Mouse (Mus musculus) midbrain, embryonic 13.5 days (tissue): ENCODE results near the gene H2al1h. TPM values are rescaled to one million over a fixed set of nuclear protein-coding genes. Genes with fewer than 3 reads are reported as not detected.
"Not testable (repeated sequence)": the region's sequence is repeated elsewhere in the genome, so short reads cannot be mapped to it uniquely, and the experiment has no call there.

Source experiments
- ATAC-seq: fragments of 200-750 bp; cut with Nextera tagmentation; 2 replicates; pipeline ENCODE4 v1.8.0; 2017; ENCODE audit warnings: mild to moderate bottlenecking, moderate TSS enrichment, moderate library complexity
- H3K27ac ChIP-seq: fragments of 300-500 bp; sonication (generic); 2 replicates; pipeline ENCODE4 v1.5.1; 2015; ENCODE audit warnings: inconsistent platforms, mild to moderate bottlenecking, moderate library complexity
- H3K27me3 ChIP-seq: fragments of 300-500 bp; sonication (generic); 2 replicates; pipeline ENCODE4 v1.6.1; 2015; ENCODE audit warnings: mild to moderate bottlenecking, inconsistent platforms
- H3K36me3 ChIP-seq: fragments of 300-500 bp; sonication (generic); 2 replicates; pipeline ENCODE4 v1.6.1; 2015; ENCODE audit warnings: mild to moderate bottlenecking, inconsistent platforms
- H3K4me1 ChIP-seq: fragments of 300-500 bp; sonication (generic); replicated peaks from 2 replicates; pipeline ENCODE4 v1.6.1; 2015; ENCODE audit warnings: inconsistent platforms
- H3K4me2 ChIP-seq: fragments of 300-500 bp; sonication (generic); replicated peaks from 2 replicates; pipeline ENCODE4 v1.6.1; 2015; ENCODE audit warnings: moderate library complexity, mild to moderate bottlenecking, inconsistent platforms
- H3K4me3 ChIP-seq: fragments of 300-500 bp; sonication (generic); replicated peaks from 2 replicates; pipeline ENCODE4 v1.5.1; 2015; ENCODE audit warnings: mild to moderate bottlenecking, inconsistent platforms
- H3K9ac ChIP-seq: fragments of 300-500 bp; sonication (generic); replicated peaks from 2 replicates; pipeline ENCODE4 v1.6.1; 2015; ENCODE audit warnings: mild to moderate bottlenecking, inconsistent platforms
- H3K9me3 ChIP-seq: fragments of 300-500 bp; sonication (generic); 2 replicates; pipeline ENCODE4 v1.6.1; 2016; ENCODE audit warnings: mild to moderate bottlenecking, inconsistent platforms
- WGBS: fragments of 180-500 bp; shearing (Covaris S2); methylation state at CpG from one replicate; pipeline ENCODE4 v1.1.7; 2015; 5-methylcytosine and 5-hydroxymethylcytosine counted together
- polyA plus RNA-seq: library from polyadenylated mRNA; unstranded; fragments of >200 nt; fragmentation: Nextera tagmentation; extraction: Ambion mirVana; gene quantifications from 2 replicates; pipeline ENCODE4 v1.2.1, GENCODE M21; 2015

Gene H2al1h
- not detected in 2 replicates for polyA plus RNA-seq

DNA sequence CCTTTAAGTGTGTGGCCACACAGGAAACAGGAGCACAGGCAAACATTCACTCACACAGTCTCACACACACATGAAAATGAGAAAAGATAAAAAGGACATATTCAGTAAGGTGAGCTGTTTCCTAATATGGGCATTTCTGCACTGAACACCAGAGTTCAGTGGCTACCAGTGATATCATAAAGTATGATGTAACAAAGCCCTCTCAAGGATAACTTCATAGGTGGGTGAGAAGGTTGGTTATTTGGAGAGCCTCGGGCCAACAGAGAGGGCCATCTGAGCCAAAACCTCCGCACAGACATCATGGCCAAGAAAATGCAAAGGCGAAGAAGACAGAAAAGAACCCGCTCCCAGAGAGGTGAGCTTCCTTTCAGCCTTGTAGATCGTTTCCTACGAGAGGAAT, at the start of gene H2al1h:
Gene H2al1h, plus strand, starts transcription at position 301 of the 400 bp plus-strand sequence.
- no CpG with 5 or more reads among the region's 6 CpGs for WGBS
- H3K27me3 ChIP-seq, H3K27ac ChIP-seq, H3K9me3 ChIP-seq, H3K4me1 ChIP-seq, H3K4me3 ChIP-seq, H3K36me3 ChIP-seq, ATAC-seq, H3K4me2 ChIP-seq, H3K9ac ChIP-seq: not testable (repeated sequence)

DNA sequence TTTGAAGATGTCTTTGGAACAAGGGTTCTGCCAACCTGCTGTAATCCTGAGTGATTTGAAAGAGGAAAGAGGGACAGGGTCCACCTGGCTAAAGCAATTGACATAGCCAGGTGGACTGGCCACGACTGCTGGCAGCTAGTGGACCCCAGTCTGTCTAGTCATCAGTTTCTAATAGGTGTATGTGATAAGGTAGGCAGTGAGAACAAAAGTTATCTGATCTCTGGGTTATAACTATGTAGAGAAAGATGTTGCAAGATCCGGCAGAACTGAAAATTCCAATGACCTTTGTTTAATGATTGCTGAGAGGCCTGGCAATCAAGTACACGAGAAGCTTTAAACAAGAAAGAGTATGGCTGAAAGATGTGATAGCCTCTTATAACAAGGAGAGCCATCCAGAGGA, 48.1 kb upstream of the H2al1h start:
- ATAC-seq: no peak
- 87% methylated on average over 3 of the region's 3 CpGs for WGBS
- Histone ChIP-seq H3K9me3 (no peaks in the 10 kb centered on the region), H3K36me3 (no peaks in the 10 kb centered on the region), H3K27ac (no peak overlapping the region), H3K4me1 (no peaks in the 10 kb centered on the region), H3K9ac (no peak overlapping the region), H3K27me3 (peaks cover 4% of the 10 kb centered on the region; the same call in 1 of the 2 replicates), H3K4me2 (no peak overlapping the region), H3K4me3 (no peak overlapping the region)

DNA sequence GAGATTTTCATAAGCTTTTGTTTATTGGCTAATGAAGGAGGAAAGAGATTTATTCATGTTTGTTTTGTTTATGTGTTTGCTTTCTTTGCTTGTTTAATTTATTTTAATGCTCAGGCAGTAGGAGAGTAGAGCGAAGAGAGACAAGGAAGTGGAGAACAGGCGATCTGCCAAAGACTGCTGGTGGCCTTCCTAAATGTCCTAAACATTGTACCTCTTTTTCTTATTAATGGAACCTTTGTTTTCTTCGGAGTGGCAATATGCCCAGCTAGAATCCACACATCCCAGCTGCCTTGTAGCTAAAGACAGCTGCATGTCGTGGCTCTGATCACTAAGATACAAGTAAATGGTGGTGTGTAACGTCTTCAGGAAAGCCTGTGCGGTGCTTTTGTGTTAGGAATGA, 44.2 kb upstream of the H2al1h start:
- WGBS: 86% methylated on average over 6 of the region's 6 CpGs
- Histone ChIP-seq H3K4me1 (no peaks in the 10 kb centered on the region), H3K9ac (no peak overlapping the region), H3K27me3 (peaks cover 4% of the 10 kb centered on the region; the same call in 1 of the 2 replicates), H3K27ac (no peak overlapping the region), H3K9me3 (no peaks in the 10 kb centered on the region), H3K36me3 (no peaks in the 10 kb centered on the region), H3K4me2 (no peak overlapping the region), H3K4me3 (no peak overlapping the region)
- ATAC-seq: no peak

DNA sequence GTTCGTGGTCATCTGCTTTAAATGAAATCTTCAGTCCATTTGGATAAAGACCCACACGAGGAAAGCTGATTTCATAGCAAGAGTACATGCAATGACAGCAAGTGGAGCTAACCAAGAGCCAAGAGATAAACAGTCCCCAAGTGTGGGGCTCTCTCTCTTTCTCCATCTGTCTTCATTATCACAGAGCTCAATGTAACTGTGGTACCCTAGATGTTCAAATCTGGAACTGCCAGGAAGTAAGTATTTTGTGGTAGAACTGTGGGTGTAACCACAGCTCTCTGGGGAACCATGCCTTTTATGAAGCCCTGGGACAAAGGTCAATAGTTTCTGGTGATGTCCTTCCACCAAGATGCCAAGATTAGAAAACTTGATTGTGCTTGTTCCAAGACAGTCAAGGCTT, 40.6 kb upstream of the H2al1h start:
- Histone ChIP-seq H3K4me1 (no peaks in the 10 kb centered on the region), H3K4me3 (no peak overlapping the region), H3K9ac (no peak overlapping the region), H3K9me3 (no peaks in the 10 kb centered on the region), H3K36me3 (no peaks in the 10 kb centered on the region), H3K4me2 (no peak overlapping the region), H3K27me3 (peaks cover 4% of the 10 kb centered on the region; the same call in 1 of the 2 replicates), H3K27ac (no peak overlapping the region)
- 75% methylated on average over 2 of the region's 2 CpGs for WGBS
- ATAC-seq: no peak

DNA sequence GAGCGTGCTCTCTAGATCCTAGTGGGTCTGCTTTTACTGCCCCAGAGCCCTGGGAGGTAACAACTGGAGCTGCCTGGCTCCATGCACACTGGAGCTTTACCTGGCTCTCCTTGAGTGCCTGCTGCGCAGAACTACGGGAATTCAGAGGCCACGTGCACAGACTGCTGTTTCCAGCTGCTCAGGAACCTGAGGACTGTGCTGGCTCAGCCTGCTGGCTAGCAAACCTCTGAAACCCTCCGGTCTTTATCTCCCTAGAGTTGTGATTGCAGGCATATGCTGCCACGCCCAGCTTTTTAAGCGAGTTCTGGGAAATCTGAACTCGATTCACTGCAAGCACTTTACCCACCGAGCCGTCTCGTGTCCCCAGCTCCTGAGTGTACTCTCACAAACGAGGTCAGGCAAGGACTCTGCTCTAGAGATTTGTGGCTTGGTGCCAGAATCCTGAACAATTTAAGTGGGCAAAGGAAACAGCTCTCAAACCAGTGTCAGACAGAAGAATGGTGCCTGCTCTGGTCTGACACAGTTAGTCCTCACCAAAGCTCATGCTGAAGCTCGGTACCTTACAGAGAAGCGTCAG, 32.9 kb upstream of the H2al1h start:
- H3K27me3 ChIP-seq: no peaks in the 10 kb centered on the region; the same call in 1 of the 2 replicates
- no peak overlapping the region for H3K4me2 ChIP-seq
- no peaks in the 10 kb centered on the region for H3K36me3 ChIP-seq
- H3K27ac ChIP-seq: no peak overlapping the region
- no peak overlapping the region for H3K4me3 ChIP-seq
- WGBS: 82% methylated on average over 14 of the region's 14 CpGs
- ATAC-seq: no peak
- H3K9ac ChIP-seq: no peak overlapping the region
- no peaks in the 10 kb centered on the region for H3K4me1 ChIP-seq
- H3K9me3 ChIP-seq: no peaks in the 10 kb centered on the region

DNA sequence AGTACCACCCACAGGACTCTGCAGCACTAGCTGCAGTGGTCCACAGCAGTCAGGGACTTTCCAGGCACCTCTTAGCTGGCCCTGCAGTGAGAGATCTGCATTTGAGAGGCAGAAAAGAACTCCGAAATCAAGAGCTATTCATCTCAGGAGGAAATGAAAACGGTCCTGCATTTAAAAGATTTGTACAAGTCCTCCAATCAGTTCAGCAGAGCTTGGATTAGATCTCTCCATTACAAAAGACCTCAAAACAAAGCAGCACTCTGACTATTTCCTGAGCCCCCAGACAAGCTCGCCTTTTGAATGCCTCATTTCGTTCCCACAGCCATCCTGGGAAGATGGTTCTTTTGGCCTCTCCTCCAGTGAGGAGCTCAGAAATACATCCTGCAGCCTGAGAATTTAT, 32.0 kb upstream of the H2al1h start:
- no peaks in the 10 kb centered on the region for H3K4me1 ChIP-seq
- H3K9me3 ChIP-seq: no peaks in the 10 kb centered on the region
- WGBS: 30% methylated on average over 4 of the region's 4 CpGs
- no peaks in the 10 kb centered on the region for H3K36me3 ChIP-seq
- no peak for ATAC-seq
- H3K4me2 ChIP-seq: no peak overlapping the region
- H3K27me3 ChIP-seq: no peaks in the 10 kb centered on the region; the same call in 1 of the 2 replicates
- H3K9ac ChIP-seq: no peak overlapping the region
- no peak overlapping the region for H3K4me3 ChIP-seq
- no peak overlapping the region for H3K27ac ChIP-seq

DNA sequence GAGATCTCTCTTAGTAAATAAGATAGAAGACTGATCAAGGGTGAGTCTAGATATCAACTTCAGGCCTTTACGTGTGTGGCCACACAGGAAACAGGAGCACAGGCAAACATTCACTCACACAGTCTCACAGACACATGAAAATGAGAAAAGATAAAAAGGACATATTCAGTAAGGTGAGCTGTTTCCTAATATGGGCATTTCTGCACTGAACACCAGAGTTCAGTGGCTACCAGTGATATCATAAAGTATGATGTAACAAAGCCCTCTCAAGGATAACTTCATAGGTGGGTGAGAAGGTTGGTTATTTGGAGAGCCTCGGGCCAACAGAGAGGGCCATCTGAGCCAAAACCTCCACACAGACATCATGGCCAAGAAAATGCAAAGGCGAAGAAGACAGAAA, 22.3 kb upstream of the H2al1h start, which contains the start of gene H2al1a:
Gene H2al1a, plus strand, starts transcription at position 301 of the 400 bp plus-strand sequence.
- H3K27ac ChIP-seq, H3K36me3 ChIP-seq, ATAC-seq, H3K9me3 ChIP-seq, H3K9ac ChIP-seq, H3K4me2 ChIP-seq, H3K4me1 ChIP-seq, H3K27me3 ChIP-seq, H3K4me3 ChIP-seq: not testable (repeated sequence)
- WGBS: no CpG with 5 or more reads among the region's 3 CpGs

DNA sequence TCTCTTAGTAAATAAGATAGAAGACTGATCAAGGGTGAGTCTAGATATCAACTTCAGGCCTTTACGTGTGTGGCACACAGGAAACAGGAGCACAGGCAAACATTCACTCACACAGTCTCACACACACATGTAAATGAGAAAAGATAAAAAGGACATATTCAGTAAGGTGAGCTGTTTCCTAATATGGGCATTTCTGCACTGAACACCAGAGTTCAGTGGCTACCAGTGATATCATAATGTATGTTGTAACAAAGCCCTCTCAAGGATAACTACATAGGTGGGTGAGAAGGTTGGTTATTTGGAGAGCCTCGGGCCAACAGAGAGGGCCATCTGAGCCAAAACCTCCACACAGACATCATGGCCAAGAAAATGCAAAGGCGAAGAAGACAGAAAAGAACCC, 19.2 kb upstream of the H2al1h start, which contains the start of gene H2al1b:
Gene H2al1b, plus strand, starts transcription at position 301 of the 400 bp plus-strand sequence.
- H3K4me3 ChIP-seq, H3K9me3 ChIP-seq, H3K9ac ChIP-seq, H3K4me1 ChIP-seq, H3K27ac ChIP-seq, ATAC-seq, H3K36me3 ChIP-seq, H3K4me2 ChIP-seq, H3K27me3 ChIP-seq: not testable (repeated sequence)
- 92% methylated on average over 1 of the region's 3 CpGs for WGBS

DNA sequence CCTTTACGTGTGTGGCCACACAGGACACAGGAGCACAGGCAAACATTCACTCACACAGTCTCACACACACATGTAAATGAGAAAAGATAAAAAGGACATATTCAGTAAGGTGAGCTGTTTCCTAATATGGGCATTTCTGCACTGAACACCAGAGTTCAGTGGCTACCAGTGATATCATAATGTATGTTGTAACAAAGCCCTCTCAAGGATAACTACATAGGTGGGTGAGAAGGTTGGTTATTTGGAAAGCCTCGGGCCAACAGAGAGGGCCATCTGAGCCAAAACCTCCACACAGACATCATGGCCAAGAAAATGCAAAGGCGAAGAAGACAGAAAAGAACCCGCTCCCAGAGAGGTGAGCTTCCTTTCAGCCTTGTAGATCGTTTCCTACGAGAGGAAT, 15.9 kb upstream of the H2al1h start, which contains the start of gene H2al1c:
Gene H2al1c, plus strand, starts transcription at position 301 of the 400 bp plus-strand sequence.
- not testable (repeated sequence) for H3K4me2 ChIP-seq, H3K4me3 ChIP-seq, H3K27ac ChIP-seq, H3K4me1 ChIP-seq, ATAC-seq, H3K36me3 ChIP-seq, H3K9me3 ChIP-seq, H3K27me3 ChIP-seq, H3K9ac ChIP-seq
- whole genome bisulfite sequencing: 75% methylated on average over 1 of the region's 6 CpGs

DNA sequence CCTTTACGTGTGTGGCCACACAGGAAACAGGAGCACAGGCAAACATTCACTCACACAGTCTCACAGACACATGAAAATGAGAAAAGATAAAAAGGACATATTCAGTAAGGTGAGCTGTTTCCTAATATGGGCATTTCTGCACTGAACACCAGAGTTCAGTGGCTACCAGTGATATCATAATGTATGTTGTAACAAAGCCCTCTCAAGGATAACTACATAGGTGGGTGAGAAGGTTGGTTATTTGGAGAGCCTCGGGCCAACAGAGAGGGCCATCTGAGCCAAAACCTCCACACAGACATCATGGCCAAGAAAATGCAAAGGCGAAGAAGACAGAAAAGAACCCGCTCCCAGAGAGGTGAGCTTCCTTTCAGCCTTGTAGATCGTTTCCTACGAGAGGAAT, 12.8 kb upstream of the H2al1h start, which contains the start of gene H2al1d:
Gene H2al1d, plus strand, starts transcription at position 301 of the 400 bp plus-strand sequence.
- WGBS: no CpG with 5 or more reads among the region's 6 CpGs
- not testable (repeated sequence) for H3K9me3 ChIP-seq, H3K4me1 ChIP-seq, H3K27ac ChIP-seq, H3K27me3 ChIP-seq, H3K4me2 ChIP-seq, H3K4me3 ChIP-seq, H3K9ac ChIP-seq, H3K36me3 ChIP-seq, ATAC-seq

DNA sequence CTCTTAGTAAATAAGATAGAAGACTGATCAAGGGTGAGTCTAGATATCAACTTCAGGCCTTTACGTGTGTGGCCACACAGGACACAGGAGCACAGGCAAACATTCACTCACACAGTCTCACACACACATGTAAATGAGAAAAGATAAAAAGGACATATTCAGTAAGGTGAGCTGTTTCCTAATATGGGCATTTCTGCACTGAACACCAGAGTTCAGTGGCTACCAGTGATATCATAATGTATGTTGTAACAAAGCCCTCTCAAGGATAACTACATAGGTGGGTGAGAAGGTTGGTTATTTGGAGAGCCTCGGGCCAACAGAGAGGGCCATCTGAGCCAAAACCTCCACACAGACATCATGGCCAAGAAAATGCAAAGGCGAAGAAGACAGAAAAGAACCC, 9.7 kb upstream of the H2al1h start, which contains the start of gene H2al1e:
Gene H2al1e, plus strand, starts transcription at position 301 of the 400 bp plus-strand sequence.
- no CpG with 5 or more reads among the region's 3 CpGs for WGBS
- H3K9ac ChIP-seq, ATAC-seq, H3K4me2 ChIP-seq, H3K27ac ChIP-seq, H3K4me3 ChIP-seq, H3K27me3 ChIP-seq, H3K9me3 ChIP-seq, H3K36me3 ChIP-seq, H3K4me1 ChIP-seq: not testable (repeated sequence)

DNA sequence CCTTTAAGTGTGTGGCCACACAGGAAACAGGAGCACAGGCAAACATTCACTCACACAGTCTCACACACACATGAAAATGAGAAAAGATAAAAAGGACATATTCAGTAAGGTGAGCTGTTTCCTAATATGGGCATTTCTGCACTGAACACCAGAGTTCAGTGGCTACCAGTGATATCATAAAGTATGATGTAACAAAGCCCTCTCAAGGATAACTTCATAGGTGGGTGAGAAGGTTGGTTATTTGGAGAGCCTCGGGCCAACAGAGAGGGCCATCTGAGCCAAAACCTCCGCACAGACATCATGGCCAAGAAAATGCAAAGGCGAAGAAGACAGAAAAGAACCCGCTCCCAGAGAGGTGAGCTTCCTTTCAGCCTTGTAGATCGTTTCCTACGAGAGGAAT, 6.4 kb upstream of the H2al1h start, which contains the start of gene H2al1f:
Gene H2al1f, plus strand, starts transcription at position 301 of the 400 bp plus-strand sequence.
- not testable (repeated sequence) for H3K4me1 ChIP-seq, H3K9ac ChIP-seq, H3K9me3 ChIP-seq, H3K4me3 ChIP-seq, H3K27me3 ChIP-seq, H3K36me3 ChIP-seq, H3K27ac ChIP-seq, H3K4me2 ChIP-seq, ATAC-seq
- no CpG with 5 or more reads among the region's 6 CpGs for WGBS

DNA sequence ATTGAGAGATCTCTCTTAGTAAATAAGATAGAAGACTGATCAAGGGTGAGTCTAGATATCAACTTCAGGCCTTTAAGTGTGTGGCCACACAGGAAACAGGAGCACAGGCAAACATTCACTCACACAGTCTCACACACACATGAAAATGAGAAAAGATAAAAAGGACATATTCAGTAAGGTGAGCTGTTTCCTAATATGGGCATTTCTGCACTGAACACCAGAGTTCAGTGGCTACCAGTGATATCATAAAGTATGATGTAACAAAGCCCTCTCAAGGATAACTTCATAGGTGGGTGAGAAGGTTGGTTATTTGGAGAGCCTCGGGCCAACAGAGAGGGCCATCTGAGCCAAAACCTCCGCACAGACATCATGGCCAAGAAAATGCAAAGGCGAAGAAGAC, 3.3 kb upstream of the H2al1h start, which contains the start of gene H2al1g:
Gene H2al1g, plus strand, starts transcription at position 301 of the 400 bp plus-strand sequence.
- no CpG with 5 or more reads among the region's 3 CpGs for WGBS
- not testable (repeated sequence) for H3K4me3 ChIP-seq, H3K9ac ChIP-seq, H3K36me3 ChIP-seq, H3K27me3 ChIP-seq, ATAC-seq, H3K4me2 ChIP-seq, H3K27ac ChIP-seq, H3K4me1 ChIP-seq, H3K9me3 ChIP-seq
